Mouse (Mus musculus): ENCODE results near the gene Nme4. TPM values are rescaled to one million over a fixed set of nuclear protein-coding genes. Genes with fewer than 3 reads are reported as not detected.

Gene Nme4
- total and polyA plus RNA-seq, 2 experiments from 2014 or later: 7.7 to 10.2 TPM

DNA sequence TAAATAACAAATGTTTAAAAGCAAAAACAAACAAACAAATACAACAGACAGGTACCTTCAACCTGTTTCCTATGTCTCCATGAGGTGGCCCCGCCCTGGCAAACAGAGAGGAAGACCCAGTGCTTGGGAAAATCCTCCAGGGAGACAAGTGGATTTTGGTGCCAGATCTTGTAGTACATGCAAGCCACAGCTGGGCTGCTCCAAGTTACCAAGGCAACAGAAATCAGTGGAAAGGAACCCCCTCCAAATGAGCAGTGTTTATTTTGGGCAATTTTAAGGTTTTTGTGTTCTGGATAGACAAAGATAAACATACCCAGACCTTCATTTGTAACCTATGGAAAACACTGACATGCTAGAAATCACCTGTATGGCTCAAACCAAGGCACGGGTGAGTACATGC is 16.6 kb downstream of the Nme4 start:
- H3K27me3 ChIP-seq (ENCODE audit: insufficient read depth, low read length): no peaks in the 10 kb centered on the region
- no peak overlapping the region for H3K27ac ChIP-seq (ENCODE audit: low read depth, low read length)
- WGBS: 66% methylated on average over 2 of the region's 2 CpGs
- no peak overlapping the region for H3K4me3 ChIP-seq (ENCODE audit: low read depth, low read length)
- peaks cover 5% of the 10 kb centered on the region; the same call in 1 of the 2 replicates for H3K36me3 ChIP-seq (ENCODE audit: insufficient read depth, low read length)
- H3K4me2 ChIP-seq (ENCODE audit: low read depth, low read length, poor library complexity, severe bottlenecking): no peak overlapping the region
- TF ChIP-seq CTCF (IDR thresholded peaks at IDR 0.05): peak; percentile 27
- ATAC-seq (ENCODE audit: low FRiP score) (no peak), DNase-seq (ENCODE audit: low spot score) (peak; percentile 67)
- H3K9me3 ChIP-seq (ENCODE audit: low read length): no peaks in the 10 kb centered on the region
- H3K9ac ChIP-seq (replicated peaks; ENCODE audit: low read length, poor library complexity, severe bottlenecking): no peak overlapping the region
- no peaks in the 10 kb centered on the region for H3K4me1 ChIP-seq (ENCODE audit: insufficient read depth, low read length)

GRCm38 (mm10) chr17:26075246-26075645 is 20.2 kb downstream of the Nme4 start:
- Histone ChIP-seq H3K4me3 (ENCODE audit: low read depth, low read length) (no peak overlapping the region), H3K9ac (replicated peaks; ENCODE audit: low read length, poor library complexity, severe bottlenecking) (no peak overlapping the region), H3K27me3 (ENCODE audit: insufficient read depth, low read length) (no peaks in the 10 kb centered on the region), H3K27ac (ENCODE audit: low read depth, low read length) (no peak overlapping the region), H3K4me1 (ENCODE audit: insufficient read depth, low read length) (0 out of 2 replicates have a peak, but pooled peaks cover under 1% of the 10 kb centered on the region), H3K36me3 (ENCODE audit: insufficient read depth, low read length) (no peaks in the 10 kb centered on the region), H3K4me2 (ENCODE audit: low read depth, low read length, poor library complexity, severe bottlenecking) (no peak overlapping the region), H3K9me3 (ENCODE audit: low read length) (no peaks in the 10 kb centered on the region)
- DNase-seq (ENCODE audit: low spot score) (no peak), ATAC-seq (ENCODE audit: low FRiP score) (no peak)
- 71% methylated on average over 3 of the region's 3 CpGs for WGBS
- TF ChIP-seq CTCF (IDR thresholded peaks at IDR 0.05): no peak

DNA sequence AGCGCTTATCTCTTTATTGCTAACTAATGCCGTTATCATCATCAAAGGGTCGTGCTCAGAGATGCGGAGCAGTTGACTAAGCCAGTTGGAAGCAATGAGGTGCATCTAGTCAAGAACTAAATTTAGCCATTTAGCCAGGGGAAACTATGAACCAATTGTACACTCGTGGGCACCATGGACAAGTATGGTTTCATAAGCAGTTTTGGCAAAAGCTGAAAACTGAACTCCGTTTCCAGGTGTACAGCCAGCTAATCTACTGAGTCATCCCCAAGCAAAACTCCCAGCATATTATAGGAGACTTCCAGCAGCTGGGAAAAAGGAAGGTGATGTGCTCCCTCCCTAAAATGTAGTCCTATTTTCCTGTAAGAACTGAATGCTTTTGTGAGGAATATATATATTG is 25.3 kb downstream of the Nme4 start:
- H3K27ac ChIP-seq (ENCODE audit: low read depth, low read length): no peak overlapping the region
- 38% methylated on average over 6 of the region's 6 CpGs for WGBS
- no peak for TF ChIP-seq CTCF (IDR thresholded peaks at IDR 0.05)
- ATAC-seq (ENCODE audit: low FRiP score) (no peak), DNase-seq (ENCODE audit: low spot score) (no peak)
- H3K9ac ChIP-seq (replicated peaks; ENCODE audit: low read length, poor library complexity, severe bottlenecking): no peak overlapping the region
- H3K27me3 ChIP-seq (ENCODE audit: insufficient read depth, low read length): no peaks in the 10 kb centered on the region
- peaks cover 1% of the 10 kb centered on the region; the same call in 1 of the 2 replicates for H3K36me3 ChIP-seq (ENCODE audit: insufficient read depth, low read length)
- peak overlapping the region; percentile 68 for H3K4me3 ChIP-seq (ENCODE audit: low read depth, low read length)
- peaks cover 6% of the 10 kb centered on the region; the same call in 1 of the 2 replicates for H3K4me1 ChIP-seq (ENCODE audit: insufficient read depth, low read length)
- H3K4me2 ChIP-seq (ENCODE audit: low read depth, low read length, poor library complexity, severe bottlenecking): peak overlapping the region; percentile 99
- H3K9me3 ChIP-seq (ENCODE audit: low read length): no peaks in the 10 kb centered on the region

- under 1% methylated on average over 78 of the region's 94 CpGs for WGBS
- Histone ChIP-seq H3K27ac (ENCODE audit: low read depth, low read length) (peak within 1 kb of the TSS; percentile 94), H3K4me3 (ENCODE audit: low read depth, low read length) (peak within 1 kb of the TSS; percentile 68), H3K27me3 (ENCODE audit: insufficient read depth, low read length) (no peaks in the 10 kb centered on the region), H3K4me1 (ENCODE audit: insufficient read depth, low read length) (peaks cover 12% of the 10 kb centered on the region; the same call in 1 of the 2 replicates), H3K9ac (replicated peaks; ENCODE audit: low read length, poor library complexity, severe bottlenecking) (peak within 1 kb of the TSS; percentile 83), H3K36me3 (ENCODE audit: insufficient read depth, low read length) (peaks cover 6% of the 10 kb centered on the region), H3K9me3 (ENCODE audit: low read length) (no peaks in the 10 kb centered on the region), H3K4me2 (ENCODE audit: low read depth, low read length, poor library complexity, severe bottlenecking) (peak within 1 kb of the TSS; percentile 99)
- peak; percentile 92 for ATAC-seq (ENCODE audit: low FRiP score)
- DNase-seq (ENCODE audit: low spot score): peak; percentile 95
- TF ChIP-seq CTCF (IDR thresholded peaks at IDR 0.05): no peak
Observed at GRCm38 (mm10) chr17:26068831-26069739, 26.3 kb downstream of the Nme4 start, which contains the start of gene Rab11fip3. TSS of gene Rab11fip3 (minus strand) at chr17:26069555.

- Histone ChIP-seq H3K4me1 (ENCODE audit: insufficient read depth, low read length) (peaks cover 14% of the 10 kb centered on the region; the same call in 1 of the 2 replicates), H3K27ac (ENCODE audit: low read depth, low read length) (peak overlapping the region; percentile 94), H3K4me3 (ENCODE audit: low read depth, low read length) (peak overlapping the region; percentile 68), H3K9ac (replicated peaks; ENCODE audit: low read length, poor library complexity, severe bottlenecking) (peak overlapping the region; percentile 83), H3K4me2 (ENCODE audit: low read depth, low read length, poor library complexity, severe bottlenecking) (peak overlapping the region; percentile 99), H3K36me3 (ENCODE audit: insufficient read depth, low read length) (peaks cover 6% of the 10 kb centered on the region), H3K27me3 (ENCODE audit: insufficient read depth, low read length) (no peaks in the 10 kb centered on the region), H3K9me3 (ENCODE audit: low read length) (no peaks in the 10 kb centered on the region)
- ATAC-seq (ENCODE audit: low FRiP score) (peak; percentile 4; the same call in 1 of the 2 replicates), DNase-seq (ENCODE audit: low spot score) (peak; percentile 10)
- WGBS: under 1% methylated on average over 44 of the region's 44 CpGs
- no peak for TF ChIP-seq CTCF (IDR thresholded peaks at IDR 0.05)
Observed at GRCm38 (mm10) chr17:26068024-26068830, 27.2 kb downstream of the Nme4 start.
